Mouse (Mus musculus): ENCODE data around the gene Evx1. TPM values are rescaled to one million over a fixed set of nuclear protein-coding genes. Genes with fewer than 3 reads are reported as not detected.

The Evx1 gene
- polyA plus RNA-seq, 1 experiment from 2014 or later, result not detected

GRCm38 (mm10) chr6:52315441-52316412, 2.4 kb downstream of the Evx1 start:
- Histone ChIP-seq H3K9ac (no peak overlapping the region), H3K9me3 (replicated peaks) (no peaks in the 10 kb centered on the region), H3K27ac (ENCODE audit: poor library complexity, severe bottlenecking) (no peak overlapping the region), H3K27me3 (replicated peaks) (peaks cover 94% of the 10 kb centered on the region), H3K4me2 (peak overlapping the region; percentile 76; the same call in 1 of the 2 replicates), H3K4me1 (replicated peaks) (peaks cover 21% of the 10 kb centered on the region), H3K4me3 (peak overlapping the region; percentile 38), H3K36me3 (no peaks in the 10 kb centered on the region)
- WGBS, result 11% methylated on average over 27 of the region's 27 CpGs
- ATAC-seq (ENCODE audit: insufficient number of reproducible peaks, low FRiP score), result no peak

GRCm38 (mm10) chr6:52316413-52317184, 3.3 kb downstream of the Evx1 start:
- WGBS, result 5% methylated on average over 80 of the region's 81 CpGs
- H3K4me2 ChIP-seq, result peak overlapping the region; percentile 76
- peak overlapping the region; percentile 38 for H3K4me3 ChIP-seq
- no peak overlapping the region for H3K27ac ChIP-seq (ENCODE audit: poor library complexity, severe bottlenecking)
- peaks cover 95% of the 10 kb centered on the region for H3K27me3 ChIP-seq (replicated peaks)
- H3K36me3 ChIP-seq, result no peaks in the 10 kb centered on the region
- peaks cover 20% of the 10 kb centered on the region for H3K4me1 ChIP-seq (replicated peaks)
- H3K9me3 ChIP-seq (replicated peaks), result no peaks in the 10 kb centered on the region
- H3K9ac ChIP-seq, result peak overlapping the region; percentile 4; the same call in 1 of the 2 replicates
- ATAC-seq (ENCODE audit: insufficient number of reproducible peaks, low FRiP score), result no peak

- peaks cover 94% of the 10 kb centered on the region for H3K27me3 ChIP-seq (replicated peaks)
- H3K4me3 ChIP-seq, result no peak overlapping the region
- H3K4me2 ChIP-seq, result no peak overlapping the region
- peaks cover 20% of the 10 kb centered on the region for H3K4me1 ChIP-seq (replicated peaks)
- no peak overlapping the region for H3K27ac ChIP-seq (ENCODE audit: poor library complexity, severe bottlenecking)
- ATAC-seq (ENCODE audit: insufficient number of reproducible peaks, low FRiP score), result no peak
- no peaks in the 10 kb centered on the region for H3K9me3 ChIP-seq (replicated peaks)
- no peaks in the 10 kb centered on the region for H3K36me3 ChIP-seq
- 25% methylated on average over 14 of the region's 14 CpGs for WGBS
- H3K9ac ChIP-seq, result no peak overlapping the region
Observed at GRCm38 (mm10) chr6:52317461-52318180, 4.3 kb downstream of the Evx1 start.

- no peaks in the 10 kb centered on the region for H3K9me3 ChIP-seq (replicated peaks)
- peaks cover 22% of the 10 kb centered on the region for H3K4me1 ChIP-seq (replicated peaks)
- H3K4me3 ChIP-seq, result no peak overlapping the region
- ATAC-seq (ENCODE audit: insufficient number of reproducible peaks, low FRiP score), result no peak
- no peak overlapping the region for H3K4me2 ChIP-seq
- peaks cover 97% of the 10 kb centered on the region for H3K27me3 ChIP-seq (replicated peaks)
- H3K36me3 ChIP-seq, result no peaks in the 10 kb centered on the region
- no peak overlapping the region for H3K9ac ChIP-seq
- no peak overlapping the region for H3K27ac ChIP-seq (ENCODE audit: poor library complexity, severe bottlenecking)
- 48% methylated on average over 1 of the region's 1 CpGs for WGBS
Observed at GRCm38 (mm10) chr6:52318271-52318670, 5.0 kb downstream of the Evx1 start.

- no peak overlapping the region for H3K9ac ChIP-seq
- WGBS, result 4% methylated on average over 17 of the region's 17 CpGs
- no peak overlapping the region for H3K4me2 ChIP-seq
- no peak for ATAC-seq (ENCODE audit: insufficient number of reproducible peaks, low FRiP score)
- H3K9me3 ChIP-seq (replicated peaks), result no peaks in the 10 kb centered on the region
- H3K4me3 ChIP-seq, result no peak overlapping the region
- H3K4me1 ChIP-seq (replicated peaks), result peaks cover 12% of the 10 kb centered on the region
- H3K36me3 ChIP-seq, result no peaks in the 10 kb centered on the region
- H3K27me3 ChIP-seq (replicated peaks), result peaks cover 95% of the 10 kb centered on the region
- no peak overlapping the region for H3K27ac ChIP-seq (ENCODE audit: poor library complexity, severe bottlenecking)
Observed at GRCm38 (mm10) chr6:52319956-52320690, 6.8 kb downstream of the Evx1 start.

GRCm38 (mm10) chr6:52320966-52321825, 7.9 kb downstream of the Evx1 start:
- Histone ChIP-seq H3K4me1 (replicated peaks) (peaks cover 12% of the 10 kb centered on the region), H3K4me3 (no peak overlapping the region), H3K9ac (no peak overlapping the region), H3K36me3 (no peaks in the 10 kb centered on the region), H3K9me3 (replicated peaks) (no peaks in the 10 kb centered on the region), H3K27me3 (replicated peaks) (peaks cover 94% of the 10 kb centered on the region), H3K27ac (ENCODE audit: poor library complexity, severe bottlenecking) (no peak overlapping the region), H3K4me2 (no peak overlapping the region)
- no peak for ATAC-seq (ENCODE audit: insufficient number of reproducible peaks, low FRiP score)
- WGBS, result 9% methylated on average over 12 of the region's 12 CpGs

GRCm38 (mm10) chr6:52321826-52322315, 8.6 kb downstream of the Evx1 start:
- no peaks in the 10 kb centered on the region for H3K9me3 ChIP-seq (replicated peaks)
- H3K27me3 ChIP-seq (replicated peaks), result peaks cover 94% of the 10 kb centered on the region
- H3K4me1 ChIP-seq (replicated peaks), result peaks cover 5% of the 10 kb centered on the region
- no peak for ATAC-seq (ENCODE audit: insufficient number of reproducible peaks, low FRiP score)
- 4% methylated on average over 21 of the region's 21 CpGs for WGBS
- H3K36me3 ChIP-seq, result no peaks in the 10 kb centered on the region
- no peak overlapping the region for H3K9ac ChIP-seq
- H3K27ac ChIP-seq (ENCODE audit: poor library complexity, severe bottlenecking), result no peak overlapping the region
- H3K4me3 ChIP-seq, result no peak overlapping the region
- no peak overlapping the region for H3K4me2 ChIP-seq

GRCm38 (mm10) chr6:52322721-52323215, 9.5 kb downstream of the Evx1 start:
- Histone ChIP-seq H3K27me3 (replicated peaks) (peaks cover 90% of the 10 kb centered on the region), H3K9me3 (replicated peaks) (no peaks in the 10 kb centered on the region), H3K9ac (no peak overlapping the region), H3K4me2 (no peak overlapping the region), H3K4me1 (replicated peaks) (peaks cover 4% of the 10 kb centered on the region), H3K36me3 (no peaks in the 10 kb centered on the region), H3K27ac (ENCODE audit: poor library complexity, severe bottlenecking) (no peak overlapping the region), H3K4me3 (no peak overlapping the region; the same call in 1 of the 2 replicates)
- no peak for ATAC-seq (ENCODE audit: insufficient number of reproducible peaks, low FRiP score)
- 2% methylated on average over 16 of the region's 16 CpGs for WGBS

- H3K4me1 ChIP-seq (replicated peaks), result peaks cover 4% of the 10 kb centered on the region
- H3K9me3 ChIP-seq (replicated peaks), result no peaks in the 10 kb centered on the region
- H3K27me3 ChIP-seq (replicated peaks), result peaks cover 90% of the 10 kb centered on the region
- ATAC-seq (ENCODE audit: insufficient number of reproducible peaks, low FRiP score), result no peak
- no peak overlapping the region for H3K27ac ChIP-seq (ENCODE audit: poor library complexity, severe bottlenecking)
- no peaks in the 10 kb centered on the region for H3K36me3 ChIP-seq
- WGBS, result 4% methylated on average over 10 of the region's 10 CpGs
- no peak overlapping the region; the same call in 1 of the 2 replicates for H3K4me3 ChIP-seq
- H3K9ac ChIP-seq, result no peak overlapping the region
- H3K4me2 ChIP-seq, result no peak overlapping the region
Observed at GRCm38 (mm10) chr6:52323292-52323691, 10.0 kb downstream of the Evx1 start.
